Mouse (Mus musculus) liver, postnatal 0 days (tissue): Measurements from ENCODE around the gene Srp72.
A peak's percentile ranks its signal among the peaks of the same experiment; 100 is the strongest.

Experiments
- CTCF ChIP-seq: sonication (generic); IDR thresholded peaks from 2 replicates; pipeline ENCODE4 v1.5.1; 2016; ENCODE audit warnings: antibody characterized with exemption, low read depth
- EP300 ChIP-seq: IDR thresholded peaks from 2 replicates; pipeline ENCODE4 v1.6.1; 2016; ENCODE audit warnings: antibody characterized with exemption, low read depth, mild to moderate bottlenecking

GRCm38 (mm10) chr5:77011082-77011481 is 36.6 kb downstream of the Srp72 start:
- TF ChIP-seq CTCF (no peak), EP300 (peak; percentile 94)
